Mouse (Mus musculus) hindbrain, embryonic 11.5 days (tissue): ENCODE data around the gene Urgcp. TPM values are rescaled to one million over a fixed set of nuclear protein-coding genes. Genes with fewer than 3 reads are reported as not detected.

Experiments used
- ATAC-seq: fragments of 200-750 bp; cut with Nextera tagmentation; 2 replicates; pipeline ENCODE4 v1.8.0; 2017; ENCODE audit warnings: mild to moderate bottlenecking, moderate TSS enrichment, moderate library complexity; ENCODE audit not compliant: low FRiP score
- DNase-seq: peaks from one replicate; pipeline ENCODE4 v3.0.0-alpha.2; 2015; ENCODE audit warnings: low spot score
- H3K27ac ChIP-seq: fragments of 300-500 bp; sonication (generic); 2 replicates; pipeline ENCODE4 v1.5.1; 2014; ENCODE audit warnings: mild to moderate bottlenecking, low read depth, low read length
- H3K27me3 ChIP-seq: fragments of 300-500 bp; sonication (generic); 2 replicates; pipeline ENCODE4 v1.6.1; 2014; ENCODE audit warnings: mild to moderate bottlenecking, low read length, moderate library complexity, mixed read lengths; ENCODE audit not compliant: control insufficient read depth, insufficient read depth
- H3K36me3 ChIP-seq: fragments of 300-500 bp; sonication (generic); 2 replicates; pipeline ENCODE4 v1.6.1; 2014; ENCODE audit warnings: mild to moderate bottlenecking, low read length, moderate library complexity, mixed read lengths; ENCODE audit not compliant: control insufficient read depth, insufficient read depth
- H3K4me1 ChIP-seq: fragments of 300-500 bp; sonication (generic); replicated peaks from 2 replicates; pipeline ENCODE4 v1.6.1; 2014; ENCODE audit warnings: low read length, mixed read lengths; ENCODE audit not compliant: control insufficient read depth, insufficient read depth
- H3K4me2 ChIP-seq: fragments of 300-500 bp; sonication (generic); replicated peaks from 2 replicates; pipeline ENCODE4 v1.6.1; 2014; ENCODE audit warnings: mild to moderate bottlenecking, low read depth, low read length
- H3K4me3 ChIP-seq: fragments of 300-500 bp; sonication (generic); 2 replicates; pipeline ENCODE4 v1.5.1; 2014; ENCODE audit warnings: low read depth, low read length
- H3K9ac ChIP-seq: fragments of 300-500 bp; sonication (generic); 2 replicates; pipeline ENCODE4 v1.6.1; 2014; ENCODE audit warnings: low read depth, low read length
- H3K9me3 ChIP-seq: fragments of 300-500 bp; sonication (generic); 2 replicates; pipeline ENCODE4 v1.6.1; 2016; ENCODE audit warnings: low read length; ENCODE audit not compliant: control insufficient read depth
- WGBS: fragments of 180-500 bp; shearing (Covaris S2); extraction: QIAGEN DNeasy Blood & Tissue Kit; methylation state at CpG from one replicate; pipeline ENCODE4 v1.1.7; 2014; 5-methylcytosine and 5-hydroxymethylcytosine counted together
- polyA plus RNA-seq: library from polyadenylated mRNA; unstranded; fragments of >200 nt; fragmentation: Nextera tagmentation; extraction: Ambion mirVana; gene quantifications from 2 replicates; pipeline ENCODE4 v1.2.1, GENCODE M21; 2014

The Urgcp gene
- polyA plus RNA-seq, 1 experiment from 2014 or later: 8.4 TPM

- peak overlapping the region; percentile 72 for H3K4me2 ChIP-seq
- H3K9ac ChIP-seq: peak overlapping the region; percentile 91
- DNase-seq (peak; percentile 95), ATAC-seq (peak; percentile 96)
- peak overlapping the region; percentile 97 for H3K4me3 ChIP-seq
- no peak overlapping the region for H3K27ac ChIP-seq
- H3K36me3 ChIP-seq: no peaks in the 10 kb centered on the region
- H3K4me1 ChIP-seq: peaks cover 2% of the 10 kb centered on the region
- WGBS: 20% methylated on average over 45 of the region's 50 CpGs
- no peaks in the 10 kb centered on the region for H3K27me3 ChIP-seq
- no peaks in the 10 kb centered on the region for H3K9me3 ChIP-seq
These were observed 54.4 kb downstream of the Urgcp start for GRCm38 (mm10) chr11:5707530-5708353.

GRCm38 (mm10) chr11:5706874-5707529 is 55.2 kb downstream of the Urgcp start:
- Histone ChIP-seq H3K4me3 (peak overlapping the region; percentile 97), H3K4me1 (peaks cover 2% of the 10 kb centered on the region), H3K27me3 (no peaks in the 10 kb centered on the region), H3K9ac (peak overlapping the region; percentile 91), H3K36me3 (no peaks in the 10 kb centered on the region), H3K9me3 (no peaks in the 10 kb centered on the region), H3K27ac (no peak overlapping the region), H3K4me2 (peak overlapping the region; percentile 72)
- no peak for DNase-seq
- peak; percentile 76 for ATAC-seq
- WGBS: 2% methylated on average over 43 of the region's 43 CpGs

GRCm38 (mm10) chr11:5705972-5706371 is 56.2 kb downstream of the Urgcp start:
- ATAC-seq (no peak), DNase-seq (no peak)
- Histone ChIP-seq H3K27ac (no peak overlapping the region), H3K9me3 (no peaks in the 10 kb centered on the region), H3K4me1 (peaks cover 2% of the 10 kb centered on the region), H3K36me3 (no peaks in the 10 kb centered on the region), H3K9ac (no peak overlapping the region), H3K27me3 (no peaks in the 10 kb centered on the region), H3K4me3 (no peak overlapping the region), H3K4me2 (no peak overlapping the region)
- WGBS: 97% methylated on average over 9 of the region's 9 CpGs

GRCm38 (mm10) chr11:5703341-5703740 is 58.8 kb downstream of the Urgcp start:
- Histone ChIP-seq H3K27ac (no peak overlapping the region), H3K4me1 (peaks cover 2% of the 10 kb centered on the region), H3K9ac (no peak overlapping the region), H3K9me3 (no peaks in the 10 kb centered on the region), H3K27me3 (no peaks in the 10 kb centered on the region), H3K36me3 (no peaks in the 10 kb centered on the region), H3K4me3 (no peak overlapping the region), H3K4me2 (no peak overlapping the region)
- ATAC-seq (no peak), DNase-seq (no peak)
- WGBS: 92% methylated on average over 1 of the region's 1 CpGs

GRCm38 (mm10) chr11:5702957-5703332 is 59.2 kb downstream of the Urgcp start:
- H3K4me1 ChIP-seq: peaks cover 2% of the 10 kb centered on the region
- no peak overlapping the region for H3K4me3 ChIP-seq
- WGBS: 91% methylated on average over 6 of the region's 6 CpGs
- H3K27me3 ChIP-seq: no peaks in the 10 kb centered on the region
- H3K36me3 ChIP-seq: no peaks in the 10 kb centered on the region
- ATAC-seq (no peak), DNase-seq (no peak)
- H3K27ac ChIP-seq: no peak overlapping the region
- no peak overlapping the region for H3K9ac ChIP-seq
- no peaks in the 10 kb centered on the region for H3K9me3 ChIP-seq
- no peak overlapping the region for H3K4me2 ChIP-seq

DNA sequence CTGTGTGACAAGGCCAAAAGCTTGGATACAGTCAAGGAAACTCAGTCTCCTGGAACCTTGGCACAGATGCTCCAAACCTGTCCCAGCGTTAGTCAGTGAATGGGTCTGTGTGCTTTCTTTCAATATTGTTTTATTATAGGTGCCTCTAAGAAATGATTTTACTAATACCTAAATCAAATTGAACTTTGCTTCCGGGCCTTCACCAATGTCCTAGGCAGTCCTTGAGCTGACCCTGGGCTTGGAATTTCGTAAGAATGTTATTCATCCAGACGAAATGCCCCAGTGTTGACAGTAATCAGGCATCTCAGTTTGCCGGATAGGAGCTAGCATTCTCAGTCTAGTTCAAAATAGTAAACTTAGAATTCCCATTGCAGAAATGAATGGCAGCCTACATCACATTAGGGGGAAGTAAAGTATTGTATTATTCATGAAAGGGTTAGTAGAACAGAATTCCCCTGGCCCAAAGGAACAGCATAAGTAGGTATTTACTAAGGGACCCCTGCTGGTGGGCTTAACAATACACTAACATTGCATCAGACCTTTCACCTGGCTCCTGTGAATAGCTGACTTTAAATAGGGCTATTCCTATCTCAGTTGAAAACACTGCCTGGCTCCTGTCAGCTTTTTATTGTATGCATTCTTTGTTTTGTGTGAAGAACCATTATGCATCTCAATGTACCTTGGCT is 59.8 kb downstream of the Urgcp start:
- DNase-seq (no peak), ATAC-seq (no peak)
- no peak overlapping the region for H3K4me3 ChIP-seq
- 90% methylated on average over 5 of the region's 5 CpGs for WGBS
- H3K9me3 ChIP-seq: no peaks in the 10 kb centered on the region
- no peak overlapping the region for H3K9ac ChIP-seq
- H3K27ac ChIP-seq: no peak overlapping the region
- peaks cover 2% of the 10 kb centered on the region for H3K4me1 ChIP-seq
- H3K36me3 ChIP-seq: no peaks in the 10 kb centered on the region
- H3K27me3 ChIP-seq: no peaks in the 10 kb centered on the region
- H3K4me2 ChIP-seq: no peak overlapping the region

- peaks cover 2% of the 10 kb centered on the region for H3K4me1 ChIP-seq
- ATAC-seq (no peak), DNase-seq (no peak)
- no peaks in the 10 kb centered on the region for H3K36me3 ChIP-seq
- no peak overlapping the region for H3K4me3 ChIP-seq
- no peaks in the 10 kb centered on the region for H3K9me3 ChIP-seq
- WGBS: 96% methylated on average over 1 of the region's 1 CpGs
- no peaks in the 10 kb centered on the region for H3K27me3 ChIP-seq
- H3K4me2 ChIP-seq: no peak overlapping the region
- H3K9ac ChIP-seq: no peak overlapping the region
- no peak overlapping the region for H3K27ac ChIP-seq
These were observed 60.4 kb downstream of the Urgcp start for GRCm38 (mm10) chr11:5701821-5702220.

- H3K27me3 ChIP-seq: no peaks in the 10 kb centered on the region
- no peak for ATAC-seq
- no peak overlapping the region for H3K27ac ChIP-seq
- H3K4me3 ChIP-seq: no peak overlapping the region
- no peaks in the 10 kb centered on the region for H3K36me3 ChIP-seq
- H3K9ac ChIP-seq: no peak overlapping the region
- H3K9me3 ChIP-seq: no peaks in the 10 kb centered on the region
- H3K4me1 ChIP-seq: peaks cover under 1% of the 10 kb centered on the region; the same call in 1 of the 2 replicates
- H3K4me2 ChIP-seq: no peak overlapping the region
- WGBS: 74% methylated on average over 2 of the region's 2 CpGs
- DNase-seq: no peak
These were observed 60.9 kb downstream of the Urgcp start for GRCm38 (mm10) chr11:5701300-5701699.
